Mouse (Mus musculus): ENCODE results near the gene Iqschfp. TPM values are rescaled to one million over a fixed set of nuclear protein-coding genes. Genes with fewer than 3 reads are reported as not detected.

Iqschfp gene
- total RNA-seq, 1 experiment from 2014 or later, result not detected

GRCm38 (mm10) chr3:68160760-68161159, 268.7 kb downstream of the Iqschfp start:
- ATAC-seq (ENCODE audit: extremely low read depth, insufficient number of reproducible peaks, low FRiP score, poor library complexity, severe bottlenecking), result no peak

GRCm38 (mm10) chr3:68178248-68178647, 286.2 kb downstream of the Iqschfp start:
- no peak for ATAC-seq (ENCODE audit: extremely low read depth, insufficient number of reproducible peaks, low FRiP score, poor library complexity, severe bottlenecking)

GRCm38 (mm10) chr3:68187471-68187870, 295.4 kb downstream of the Iqschfp start:
- ATAC-seq (ENCODE audit: extremely low read depth, insufficient number of reproducible peaks, low FRiP score, poor library complexity, severe bottlenecking), result no peak

- ATAC-seq (ENCODE audit: extremely low read depth, insufficient number of reproducible peaks, low FRiP score, poor library complexity, severe bottlenecking), result no peak
Measured at GRCm38 (mm10) chr3:68189100-68189499, 297.1 kb downstream of the Iqschfp start.

- ATAC-seq (ENCODE audit: extremely low read depth, insufficient number of reproducible peaks, low FRiP score, poor library complexity, severe bottlenecking), result no peak
Measured at GRCm38 (mm10) chr3:68196933-68197332, 304.9 kb downstream of the Iqschfp start.

- no peak for ATAC-seq (ENCODE audit: extremely low read depth, insufficient number of reproducible peaks, low FRiP score, poor library complexity, severe bottlenecking)
Measured at GRCm38 (mm10) chr3:68201214-68201613, 309.2 kb downstream of the Iqschfp start.

GRCm38 (mm10) chr3:68202162-68202902, 310.3 kb downstream of the Iqschfp start:
- ATAC-seq (ENCODE audit: extremely low read depth, insufficient number of reproducible peaks, low FRiP score, poor library complexity, severe bottlenecking), result no peak

GRCm38 (mm10) chr3:68203934-68204467, 312.0 kb downstream of the Iqschfp start:
- no peak for ATAC-seq (ENCODE audit: extremely low read depth, insufficient number of reproducible peaks, low FRiP score, poor library complexity, severe bottlenecking)

- no peak for ATAC-seq (ENCODE audit: extremely low read depth, insufficient number of reproducible peaks, low FRiP score, poor library complexity, severe bottlenecking)
Measured at GRCm38 (mm10) chr3:68210422-68210821, 318.4 kb downstream of the Iqschfp start.

GRCm38 (mm10) chr3:68221452-68221851, 329.4 kb downstream of the Iqschfp start:
- ATAC-seq (ENCODE audit: extremely low read depth, insufficient number of reproducible peaks, low FRiP score, poor library complexity, severe bottlenecking), result no peak

- no peak for ATAC-seq (ENCODE audit: extremely low read depth, insufficient number of reproducible peaks, low FRiP score, poor library complexity, severe bottlenecking)
Measured at GRCm38 (mm10) chr3:68239887-68240286, 347.9 kb downstream of the Iqschfp start.

- no peak for ATAC-seq (ENCODE audit: extremely low read depth, insufficient number of reproducible peaks, low FRiP score, poor library complexity, severe bottlenecking)
Measured at GRCm38 (mm10) chr3:68243239-68243638, 351.2 kb downstream of the Iqschfp start.

- no peak for ATAC-seq (ENCODE audit: extremely low read depth, insufficient number of reproducible peaks, low FRiP score, poor library complexity, severe bottlenecking)
Measured at GRCm38 (mm10) chr3:68246154-68246553, 354.1 kb downstream of the Iqschfp start.

GRCm38 (mm10) chr3:68250589-68250988, 358.6 kb downstream of the Iqschfp start:
- ATAC-seq (ENCODE audit: extremely low read depth, insufficient number of reproducible peaks, low FRiP score, poor library complexity, severe bottlenecking), result no peak

- no peak for ATAC-seq (ENCODE audit: extremely low read depth, insufficient number of reproducible peaks, low FRiP score, poor library complexity, severe bottlenecking)
Measured at GRCm38 (mm10) chr3:68252335-68252734, 360.3 kb downstream of the Iqschfp start.

GRCm38 (mm10) chr3:68262304-68262703, 370.3 kb downstream of the Iqschfp start:
- ATAC-seq (ENCODE audit: extremely low read depth, insufficient number of reproducible peaks, low FRiP score, poor library complexity, severe bottlenecking), result no peak

GRCm38 (mm10) chr3:68267905-68268304, 375.9 kb downstream of the Iqschfp start:
- ATAC-seq (ENCODE audit: extremely low read depth, insufficient number of reproducible peaks, low FRiP score, poor library complexity, severe bottlenecking), result no peak

- ATAC-seq (ENCODE audit: extremely low read depth, insufficient number of reproducible peaks, low FRiP score, poor library complexity, severe bottlenecking), result no peak
Measured at GRCm38 (mm10) chr3:68269251-68269650, 377.2 kb downstream of the Iqschfp start.

GRCm38 (mm10) chr3:68270246-68270645, 378.2 kb downstream of the Iqschfp start:
- no peak for ATAC-seq (ENCODE audit: extremely low read depth, insufficient number of reproducible peaks, low FRiP score, poor library complexity, severe bottlenecking)

- ATAC-seq (ENCODE audit: extremely low read depth, insufficient number of reproducible peaks, low FRiP score, poor library complexity, severe bottlenecking), result no peak
Measured at GRCm38 (mm10) chr3:68271457-68271856, 379.4 kb downstream of the Iqschfp start.

- ATAC-seq (ENCODE audit: extremely low read depth, insufficient number of reproducible peaks, low FRiP score, poor library complexity, severe bottlenecking), result no peak
Measured at GRCm38 (mm10) chr3:68271881-68272280, 379.8 kb downstream of the Iqschfp start.

Data from neutrophil, adult 5-6 weeks (primary cell).